Mouse (Mus musculus): ENCODE measurements at regions not wholly inside any gene's neighbourhood (a gene's known extent, or its start where the extent isn't known, plus 50 kb on each side); places are given as distances from the start of the nearest gene placed in this dataset.

- 77% methylated on average over 6 of the region's 6 CpGs for WGBS
- H3K4me1 ChIP-seq (ENCODE audit: insufficient read depth), result no peaks in the 10 kb centered on the region
Measured at GRCm38 (mm10) chr7:71648314-71648713, 297.0 kb upstream of the Gm10295 start.

DNA sequence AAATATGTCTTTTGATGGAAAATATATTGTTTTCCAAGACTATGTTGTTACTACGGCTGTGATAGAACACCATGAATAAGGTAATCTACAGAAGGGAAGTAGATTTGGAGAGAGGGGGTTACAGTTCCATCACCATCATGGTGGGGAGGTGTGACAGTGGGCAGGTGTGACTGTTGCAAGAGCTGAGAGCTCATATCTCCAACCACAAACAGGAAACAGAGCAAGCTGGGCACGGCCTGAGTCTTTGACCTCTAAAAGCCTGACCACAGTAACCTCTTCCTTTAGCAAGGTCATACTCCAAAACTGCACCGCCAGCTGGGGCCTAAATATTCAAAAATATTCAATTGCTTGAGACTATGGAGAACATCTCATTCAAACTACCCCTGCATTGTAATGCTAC, 295.7 kb upstream of the Gm10295 start:
- H3K4me2 ChIP-seq, result no peak overlapping the region
- no peak overlapping the region for H3K9ac ChIP-seq
- WGBS, result 83% methylated on average over 3 of the region's 3 CpGs
- no peaks in the 10 kb centered on the region for H3K36me3 ChIP-seq (ENCODE audit: insufficient read depth)
- no peaks in the 10 kb centered on the region for H3K4me1 ChIP-seq (ENCODE audit: insufficient read depth)
- no peak for TF ChIP-seq CTCF (IDR thresholded peaks at IDR 0.05; ENCODE audit: low read depth)
- H3K4me3 ChIP-seq (ENCODE audit: low read depth, low read length), result no peak overlapping the region
- no peaks in the 10 kb centered on the region for H3K27me3 ChIP-seq (ENCODE audit: insufficient read depth, low read length)
- DNase-seq (no peak), ATAC-seq (ENCODE audit: insufficient read depth) (no peak)
- H3K9me3 ChIP-seq (ENCODE audit: low read depth, low read length), result no peaks in the 10 kb centered on the region
- H3K27ac ChIP-seq (ENCODE audit: low read depth), result no peak overlapping the region

More at GRCm38 (mm10) chr7:71648314-71648713, 297.0 kb upstream of the Gm10295 start:
- TF ChIP-seq CTCF (IDR thresholded peaks at IDR 0.05; ENCODE audit: low read depth), result no peak
- no peaks in the 10 kb centered on the region for H3K27me3 ChIP-seq (ENCODE audit: insufficient read depth, low read length)
- H3K9ac ChIP-seq, result no peak overlapping the region
- H3K27ac ChIP-seq (ENCODE audit: low read depth), result no peak overlapping the region
- no peak overlapping the region for H3K4me2 ChIP-seq
- no peaks in the 10 kb centered on the region for H3K9me3 ChIP-seq (ENCODE audit: low read depth, low read length)
- ATAC-seq (ENCODE audit: insufficient read depth) (no peak), DNase-seq (no peak)
- H3K4me3 ChIP-seq (ENCODE audit: low read depth, low read length), result no peak overlapping the region
- H3K36me3 ChIP-seq (ENCODE audit: insufficient read depth), result no peaks in the 10 kb centered on the region

GRCm38 (mm10) chr7:71623048-71623447, 271.8 kb upstream of the Gm10295 start:
- peak overlapping the region; percentile 31 for H3K4me2 ChIP-seq

GRCm38 (mm10) chr7:71603159-71603558, 251.9 kb upstream of the Gm10295 start:
- DNase-seq (peak; percentile 88), ATAC-seq (ENCODE audit: insufficient read depth) (peak; percentile 54; the same call in 1 of the 2 replicates)
- Histone ChIP-seq H3K4me1 (ENCODE audit: insufficient read depth) (peaks cover 3% of the 10 kb centered on the region; the same call in 1 of the 2 replicates), H3K36me3 (ENCODE audit: insufficient read depth) (no peaks in the 10 kb centered on the region), H3K27ac (ENCODE audit: low read depth) (no peak overlapping the region), H3K4me2 (no peak overlapping the region), H3K9me3 (ENCODE audit: low read depth, low read length) (no peaks in the 10 kb centered on the region), H3K4me3 (ENCODE audit: low read depth, low read length) (no peak overlapping the region), H3K9ac (no peak overlapping the region), H3K27me3 (ENCODE audit: insufficient read depth, low read length) (no peaks in the 10 kb centered on the region)
- 21% methylated on average over 2 of the region's 2 CpGs for WGBS
- TF ChIP-seq CTCF (IDR thresholded peaks at IDR 0.05; ENCODE audit: low read depth), result no peak

More at GRCm38 (mm10) chr7:71623048-71623447, 271.8 kb upstream of the Gm10295 start:
- ATAC-seq (ENCODE audit: insufficient read depth) (no peak), DNase-seq (peak; percentile 17)
- Histone ChIP-seq H3K4me3 (ENCODE audit: low read depth, low read length) (no peak overlapping the region), H3K36me3 (ENCODE audit: insufficient read depth) (no peaks in the 10 kb centered on the region), H3K9me3 (ENCODE audit: low read depth, low read length) (no peaks in the 10 kb centered on the region), H3K4me1 (ENCODE audit: insufficient read depth) (no peaks in the 10 kb centered on the region), H3K27ac (ENCODE audit: low read depth) (no peak overlapping the region), H3K9ac (no peak overlapping the region), H3K27me3 (ENCODE audit: insufficient read depth, low read length) (no peaks in the 10 kb centered on the region)
- WGBS, result 22% methylated on average over 13 of the region's 13 CpGs
- TF ChIP-seq CTCF (IDR thresholded peaks at IDR 0.05; ENCODE audit: low read depth), result no peak

DNA sequence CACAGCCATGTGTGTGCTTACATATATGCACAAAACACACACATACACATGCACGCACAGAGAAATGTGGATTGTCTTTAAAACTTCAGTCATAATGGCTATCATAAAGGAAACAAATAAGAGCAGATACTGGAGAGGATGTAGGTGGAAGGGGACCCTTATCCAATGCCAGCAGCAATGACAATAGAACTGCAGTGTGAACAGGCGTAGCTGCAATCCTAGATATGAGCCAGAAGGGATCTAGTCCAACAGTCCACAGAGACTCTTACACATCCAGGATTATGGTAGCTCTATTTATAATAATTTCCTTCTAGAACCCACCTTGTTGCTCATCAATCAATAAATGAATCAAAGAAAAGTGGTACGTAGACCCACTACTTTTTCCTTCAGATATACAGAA, 245.5 kb upstream of the Gm10295 start:
- no peak for TF ChIP-seq CTCF (IDR thresholded peaks at IDR 0.05; ENCODE audit: low read depth)
- DNase-seq (no peak), ATAC-seq (ENCODE audit: insufficient read depth) (no peak)
- no peaks in the 10 kb centered on the region for H3K27me3 ChIP-seq (ENCODE audit: insufficient read depth, low read length)
- H3K9ac ChIP-seq, result no peak overlapping the region
- H3K4me3 ChIP-seq (ENCODE audit: low read depth, low read length), result no peak overlapping the region
- H3K27ac ChIP-seq (ENCODE audit: low read depth), result no peak overlapping the region
- H3K36me3 ChIP-seq (ENCODE audit: insufficient read depth), result no peaks in the 10 kb centered on the region
- no peak overlapping the region for H3K4me2 ChIP-seq
- WGBS, result 90% methylated on average over 3 of the region's 3 CpGs
- no peaks in the 10 kb centered on the region for H3K9me3 ChIP-seq (ENCODE audit: low read depth, low read length)
- no peaks in the 10 kb centered on the region for H3K4me1 ChIP-seq (ENCODE audit: insufficient read depth)

GRCm38 (mm10) chr7:71587626-71588025, 236.3 kb upstream of the Gm10295 start:
- H3K4me3 ChIP-seq (ENCODE audit: low read depth, low read length), result no peak overlapping the region
- 0 out of 2 replicates have a peak, but pooled peaks cover 3% of the 10 kb centered on the region for H3K4me1 ChIP-seq (ENCODE audit: insufficient read depth)
- WGBS, result 73% methylated on average over 5 of the region's 5 CpGs
- H3K36me3 ChIP-seq (ENCODE audit: insufficient read depth), result no peaks in the 10 kb centered on the region
- H3K9me3 ChIP-seq (ENCODE audit: low read depth, low read length), result no peaks in the 10 kb centered on the region
- H3K4me2 ChIP-seq, result no peak overlapping the region
- ATAC-seq (ENCODE audit: insufficient read depth), result no peak
- H3K9ac ChIP-seq, result no peak overlapping the region
- H3K27ac ChIP-seq (ENCODE audit: low read depth), result no peak overlapping the region
- no peaks in the 10 kb centered on the region for H3K27me3 ChIP-seq (ENCODE audit: insufficient read depth, low read length)
- TF ChIP-seq CTCF (IDR thresholded peaks at IDR 0.05; ENCODE audit: low read depth), result no peak
- DNase-seq, result peak; percentile 57

GRCm38 (mm10) chr7:71583443-71584055, 232.3 kb upstream of the Gm10295 start:
- 39% methylated on average over 1 of the region's 1 CpGs for WGBS
- DNase-seq (peak; percentile 53), ATAC-seq (ENCODE audit: insufficient read depth) (no peak)
- H3K9ac ChIP-seq, result no peak overlapping the region
- TF ChIP-seq CTCF (IDR thresholded peaks at IDR 0.05; ENCODE audit: low read depth), result no peak
- 0 out of 2 replicates have a peak, but pooled peaks cover 3% of the 10 kb centered on the region for H3K4me1 ChIP-seq (ENCODE audit: insufficient read depth)
- H3K9me3 ChIP-seq (ENCODE audit: low read depth, low read length), result no peaks in the 10 kb centered on the region
- H3K4me2 ChIP-seq, result no peak overlapping the region
- H3K27ac ChIP-seq (ENCODE audit: low read depth), result no peak overlapping the region
- H3K36me3 ChIP-seq (ENCODE audit: insufficient read depth), result no peaks in the 10 kb centered on the region
- H3K4me3 ChIP-seq (ENCODE audit: low read depth, low read length), result no peak overlapping the region
- H3K27me3 ChIP-seq (ENCODE audit: insufficient read depth, low read length), result no peaks in the 10 kb centered on the region

All from lung, embryonic 14.5 days (tissue).